Mouse (Mus musculus) olfactory bulb, adult 2 months (tissue): ENCODE measurements around the gene Zdhhc18. TPM values are rescaled to one million over a fixed set of nuclear protein-coding genes. Genes with fewer than 3 reads are reported as not detected.

Source experiments
- H3K27ac ChIP-seq: fragments of 200-500 bp; 2 replicates; pipeline ENCODE4 v1.5.1; 2012; ENCODE audit warnings: low read depth, low read length; ENCODE audit not compliant: insufficient read depth
- H3K4me1 ChIP-seq: fragments of 200-500 bp; 2 replicates; pipeline ENCODE4 v1.6.1; 2012; ENCODE audit warnings: low read length; ENCODE audit not compliant: control insufficient read depth, insufficient read depth
- H3K4me3 ChIP-seq: fragments of 200-500 bp; 2 replicates; pipeline ENCODE4 v1.5.1; 2012; ENCODE audit warnings: mild to moderate bottlenecking, low read depth, low read length, moderate library complexity; ENCODE audit not compliant: insufficient read depth
- CTCF ChIP-seq: fragments of 200-500 bp; IDR thresholded peaks from 2 replicates; pipeline ENCODE4 v1.5.1; 2012; ENCODE audit warnings: low read depth, mild to moderate bottlenecking, low read length, moderate library complexity; ENCODE audit not compliant: insufficient read depth
- POLR2A ChIP-seq: fragments of 200-500 bp; IDR thresholded peaks from 2 replicates; pipeline ENCODE4 v1.6.1; 2012; ENCODE audit warnings: mild to moderate bottlenecking, low read depth, low read length, moderate library complexity; ENCODE audit not compliant: insufficient read depth
- WGBS: fragments of 180-500 bp; shearing (Covaris S2); methylation state at CpG from one replicate; pipeline ENCODE4 v1.1.7; 2018; 5-methylcytosine and 5-hydroxymethylcytosine counted together
- polyA plus RNA-seq: library from polyadenylated mRNA; stranded (reverse); fragments of >200 nt; gene quantifications from 2 replicates; pipeline ENCODE4 v1.2.4, GENCODE M21; 2012; ENCODE audit warnings: low replicate concordance; ENCODE audit not compliant: missing spikeins, insufficient read depth, insufficient read length

Gene Zdhhc18
- polyA plus RNA-seq = not detected in 2 replicates

DNA sequence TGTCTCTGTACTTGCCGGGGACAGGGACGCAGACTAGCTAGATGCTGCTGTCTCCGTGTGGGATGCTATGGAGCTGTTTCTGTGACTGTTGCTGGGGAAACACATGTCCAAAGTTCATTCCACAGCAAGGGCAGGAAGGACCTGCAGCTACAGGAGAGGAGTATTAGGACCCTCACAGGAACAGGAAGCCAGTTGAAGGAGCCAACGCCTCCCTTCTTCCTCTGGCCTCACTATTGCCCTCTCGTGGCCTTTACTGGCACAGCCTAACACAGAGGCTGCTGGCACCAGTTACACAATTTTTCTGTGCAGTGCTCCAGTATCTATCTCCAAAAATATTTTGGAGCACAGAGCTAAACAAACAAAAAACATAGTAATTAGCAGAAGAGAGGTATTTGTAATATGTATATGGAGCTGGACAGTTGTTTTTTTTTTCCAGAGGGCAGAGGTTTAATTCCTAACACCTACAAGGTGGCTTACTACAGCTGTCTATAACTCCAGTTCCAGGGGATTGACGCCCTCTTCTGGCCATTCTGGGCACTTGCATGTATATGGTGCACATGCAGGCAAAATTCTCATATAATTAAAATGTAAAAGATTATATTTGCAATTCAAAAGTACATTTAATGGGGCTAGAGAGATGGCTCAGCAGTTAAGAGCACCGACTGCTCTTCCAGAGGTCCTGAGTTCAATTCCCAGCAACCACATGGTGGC is at the start of gene Zdhhc18:
TSS of gene Zdhhc18 (minus strand) at position 166 of the 711 bp plus-strand sequence.
- WGBS = 31% methylated on average over 7 of the region's 7 CpGs
- peaks cover 3% of the 10 kb centered on the region; the same call in 1 of the 2 replicates for H3K4me1 ChIP-seq
- peak within 1 kb of the TSS; percentile 31 for H3K4me3 ChIP-seq
- TF ChIP-seq POLR2A = no peak
- TF ChIP-seq CTCF = peak; percentile 60
- H3K27ac ChIP-seq = no peak within 1 kb of the TSS

DNA sequence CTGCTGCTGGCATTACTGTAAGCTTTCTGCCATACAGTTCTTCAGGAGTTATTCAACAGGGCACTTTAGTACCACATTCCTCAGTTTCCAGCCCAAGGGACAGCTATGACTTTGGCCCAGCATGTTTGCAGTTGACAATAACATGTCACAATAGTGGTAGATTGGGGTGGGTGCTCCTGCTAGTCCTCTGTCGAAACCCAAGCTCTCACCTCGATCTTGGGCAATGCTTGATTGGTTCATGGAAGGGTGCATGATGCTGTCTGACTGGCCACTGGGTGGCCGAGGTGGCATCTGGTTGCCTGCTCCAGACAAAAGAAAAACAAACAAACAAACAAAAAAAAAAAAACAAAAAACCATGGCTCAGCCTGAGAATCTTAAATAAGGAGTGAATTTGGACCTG is 45.4 kb upstream of the Zdhhc18 start:
- TF ChIP-seq POLR2A (no peak), CTCF (no peak)
- no peaks in the 10 kb centered on the region for H3K4me1 ChIP-seq
- no peak overlapping the region for H3K4me3 ChIP-seq
- 50% methylated on average over 3 of the region's 3 CpGs for WGBS
- no peak overlapping the region for H3K27ac ChIP-seq

DNA sequence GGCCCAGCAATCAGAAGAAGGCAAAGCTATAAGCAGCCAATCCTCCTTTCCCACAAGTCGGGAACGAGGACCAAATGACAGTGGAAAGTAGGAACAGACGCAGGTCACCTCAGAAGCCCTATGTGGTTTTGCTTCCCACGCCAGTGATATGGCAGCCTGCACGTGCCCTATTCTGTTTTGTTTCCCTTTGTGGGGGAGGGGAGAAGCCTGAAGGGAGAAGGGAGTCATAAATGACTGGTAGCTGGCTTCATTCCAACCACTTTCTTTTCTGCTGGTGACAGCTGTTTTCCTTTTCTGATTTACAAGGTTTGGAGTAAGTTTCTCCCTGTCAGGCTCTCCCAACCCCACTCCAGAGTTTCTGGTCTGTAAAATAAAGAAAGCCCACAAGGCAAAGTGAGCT is 40.3 kb upstream of the Zdhhc18 start:
- WGBS = 15% methylated on average over 5 of the region's 5 CpGs
- Histone ChIP-seq H3K27ac (no peak overlapping the region), H3K4me1 (peaks cover 12% of the 10 kb centered on the region), H3K4me3 (no peak overlapping the region)
- TF ChIP-seq CTCF (no peak), POLR2A (no peak)

DNA sequence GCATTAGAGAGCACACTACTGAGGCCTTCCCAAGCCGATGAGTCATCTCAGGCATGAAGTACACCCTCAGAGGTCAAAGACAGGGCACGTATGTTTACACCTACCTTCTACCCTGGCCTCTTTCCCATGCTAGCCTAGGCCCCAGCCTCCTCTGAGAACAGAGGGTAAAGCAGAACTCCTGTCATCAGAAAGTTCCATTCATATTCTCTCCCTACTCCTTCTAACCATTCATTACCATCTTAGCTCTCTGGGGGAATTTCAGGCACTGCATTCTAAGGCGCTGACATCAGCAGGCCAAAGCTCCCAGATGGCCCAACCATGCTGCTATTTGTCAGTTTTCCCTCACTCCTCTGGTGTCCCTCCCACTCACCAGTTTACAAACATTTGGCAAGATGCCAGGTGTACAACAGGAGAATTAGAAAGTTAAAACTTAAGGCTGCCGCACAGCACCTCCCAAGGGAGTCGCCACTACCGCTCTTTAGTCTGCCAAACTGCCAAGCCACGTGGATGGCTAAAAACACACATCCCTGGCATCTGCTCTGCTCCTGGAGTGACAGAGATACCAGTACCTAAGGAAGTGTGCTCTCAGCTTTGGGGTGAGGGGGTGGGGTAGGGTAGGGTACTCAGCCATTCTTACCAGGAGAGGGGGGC is 38.6 kb upstream of the Zdhhc18 start:
- H3K4me1 ChIP-seq = peaks cover 14% of the 10 kb centered on the region
- H3K27ac ChIP-seq = no peak overlapping the region
- no peak overlapping the region for H3K4me3 ChIP-seq
- 21% methylated on average over 7 of the region's 7 CpGs for WGBS
- TF ChIP-seq POLR2A = no peak
- TF ChIP-seq CTCF = no peak

DNA sequence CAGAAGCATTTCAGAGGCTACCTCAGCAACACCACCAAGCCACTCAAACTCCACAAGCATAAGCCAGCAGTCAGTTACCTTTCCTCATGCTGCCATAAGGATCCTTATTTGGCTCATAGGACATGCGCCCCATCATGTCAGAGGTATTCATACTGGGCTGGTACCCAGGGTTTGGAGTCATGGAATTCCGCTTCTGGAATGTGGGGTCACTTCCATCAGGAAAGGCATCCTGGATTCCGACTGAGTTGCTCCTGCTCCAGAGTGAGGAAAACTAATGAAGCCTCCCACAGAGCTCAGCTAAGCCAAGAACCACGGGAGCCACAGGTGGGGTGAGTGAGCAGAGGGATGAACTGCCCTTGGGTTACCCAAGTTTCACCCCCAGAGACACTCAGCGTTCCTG is 37.2 kb upstream of the Zdhhc18 start:
- H3K27ac ChIP-seq = no peak overlapping the region
- WGBS = 78% methylated on average over 5 of the region's 5 CpGs

DNA sequence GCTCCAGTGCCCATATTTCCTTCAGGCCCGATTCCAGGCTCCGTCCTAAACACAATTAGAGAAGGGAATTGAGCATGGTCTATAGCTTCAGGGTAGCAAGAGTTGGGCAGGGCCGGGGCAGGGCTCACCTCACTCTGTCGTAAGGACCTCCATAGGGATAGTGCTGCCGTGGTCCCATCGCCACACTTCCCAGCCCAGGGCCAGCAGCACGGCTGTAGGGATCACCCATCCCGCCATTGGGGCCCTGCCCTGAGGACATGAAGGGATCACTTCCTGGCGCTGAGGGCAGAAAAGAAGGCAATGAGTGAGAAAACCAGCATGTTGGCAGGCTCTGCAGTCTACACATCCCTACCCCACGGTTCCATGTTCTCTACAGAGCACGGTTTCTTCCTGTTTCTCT is 36.6 kb upstream of the Zdhhc18 start:
- Histone ChIP-seq H3K4me1 (peaks cover 14% of the 10 kb centered on the region), H3K4me3 (no peak overlapping the region), H3K27ac (no peak overlapping the region)
- TF ChIP-seq CTCF (no peak), POLR2A (no peak)
- WGBS = 78% methylated on average over 11 of the region's 11 CpGs

More for the DNA sequence above, 37.2 kb upstream of the Zdhhc18 start:
- Histone ChIP-seq H3K4me1 (peaks cover 14% of the 10 kb centered on the region), H3K4me3 (no peak overlapping the region)
- no peak for TF ChIP-seq CTCF
- TF ChIP-seq POLR2A = no peak

DNA sequence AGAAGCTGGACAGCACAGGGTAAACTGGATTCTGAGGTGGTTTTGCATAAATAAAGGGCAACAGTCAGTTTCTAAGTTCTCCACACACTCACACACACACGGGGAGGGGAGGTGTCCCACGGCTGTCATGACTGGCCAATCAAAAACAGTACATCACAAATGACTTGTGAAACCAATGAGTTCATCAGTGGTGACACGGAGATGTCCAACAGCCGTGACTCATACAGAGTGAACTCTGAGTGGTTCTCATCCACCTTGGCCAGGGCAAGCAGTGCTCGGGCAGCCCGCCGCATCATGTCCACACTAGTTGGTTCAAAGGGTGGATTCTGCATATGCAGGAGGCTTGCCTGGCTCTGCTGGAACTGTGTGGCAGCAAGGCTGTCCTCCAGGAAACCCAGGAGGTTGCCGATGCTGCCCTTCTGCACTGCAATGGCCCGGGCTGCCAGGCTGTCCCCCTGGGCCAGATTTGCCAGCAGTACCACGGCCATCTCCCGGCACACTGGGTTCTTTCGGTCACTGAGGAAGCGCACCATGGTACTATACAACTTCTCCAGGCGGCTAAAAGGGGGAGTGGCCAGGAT is 30.3 kb upstream of the Zdhhc18 start:
- peaks cover 6% of the 10 kb centered on the region for H3K4me1 ChIP-seq
- WGBS = 61% methylated on average over 14 of the region's 14 CpGs
- H3K4me3 ChIP-seq = no peak overlapping the region
- H3K27ac ChIP-seq = no peak overlapping the region
- no peak for TF ChIP-seq CTCF
- no peak for TF ChIP-seq POLR2A

DNA sequence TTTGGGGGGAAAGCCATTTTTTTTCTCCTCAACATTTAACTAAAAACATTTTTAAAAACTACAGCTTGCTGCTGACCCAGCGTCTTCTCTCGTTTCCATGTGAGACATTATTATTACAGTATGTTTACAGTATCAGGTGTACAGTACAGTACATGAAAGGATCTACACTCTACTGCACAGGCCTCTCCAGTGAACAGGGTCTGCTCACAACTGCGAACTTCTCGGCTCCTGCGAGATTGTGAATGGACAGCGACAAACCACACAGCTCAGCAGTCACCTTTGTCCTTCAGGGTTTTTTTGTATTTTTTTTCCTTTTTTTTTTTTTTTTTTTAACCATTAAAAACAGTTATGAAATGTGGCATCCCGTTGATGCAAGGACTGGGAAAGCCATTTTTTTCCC is 29.7 kb upstream of the Zdhhc18 start:
- no peak for TF ChIP-seq CTCF
- TF ChIP-seq POLR2A = no peak
- Histone ChIP-seq H3K27ac (no peak overlapping the region), H3K4me1 (peaks cover 4% of the 10 kb centered on the region), H3K4me3 (no peak overlapping the region)
- 74% methylated on average over 7 of the region's 7 CpGs for WGBS

DNA sequence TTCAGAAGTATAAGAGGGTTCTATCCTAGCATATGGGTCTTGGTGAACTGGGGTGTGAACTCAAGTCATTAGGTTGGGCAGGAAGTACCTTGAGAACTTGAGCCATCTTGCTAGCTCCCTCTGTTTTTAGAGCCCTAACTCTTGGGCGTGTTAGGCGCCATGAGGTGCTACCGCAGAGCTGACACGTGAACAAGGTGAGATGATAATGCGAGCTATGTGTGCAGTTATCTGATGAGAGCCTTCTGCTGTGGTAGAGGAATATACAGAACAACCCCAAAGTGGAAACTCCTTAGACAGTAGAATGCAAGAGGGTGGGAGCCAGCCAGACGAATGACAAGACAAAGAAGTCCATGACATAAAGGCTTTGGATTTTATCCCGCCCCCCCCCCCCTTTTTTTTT is 27.3 kb upstream of the Zdhhc18 start:
- H3K4me3 ChIP-seq = no peak overlapping the region
- WGBS = 84% methylated on average over 7 of the region's 7 CpGs
- TF ChIP-seq POLR2A (no peak), CTCF (no peak)
- no peak overlapping the region for H3K27ac ChIP-seq
- H3K4me1 ChIP-seq = peaks cover 15% of the 10 kb centered on the region
